Mouse (Mus musculus) stomach, postnatal 0 days (tissue): ENCODE results near the gene Slc7a10.

Experiments
- CTCF ChIP-seq: IDR thresholded peaks from 2 replicates; pipeline ENCODE4 v1.5.1; 2016; ENCODE audit warnings: antibody characterized with exemption, low read depth, mild to moderate bottlenecking, moderate library complexity
- EP300 ChIP-seq: optimal IDR thresholded peaks from 2 replicates; pipeline ENCODE3; 2016; ENCODE audit warnings: antibody characterized with exemption

DNA sequence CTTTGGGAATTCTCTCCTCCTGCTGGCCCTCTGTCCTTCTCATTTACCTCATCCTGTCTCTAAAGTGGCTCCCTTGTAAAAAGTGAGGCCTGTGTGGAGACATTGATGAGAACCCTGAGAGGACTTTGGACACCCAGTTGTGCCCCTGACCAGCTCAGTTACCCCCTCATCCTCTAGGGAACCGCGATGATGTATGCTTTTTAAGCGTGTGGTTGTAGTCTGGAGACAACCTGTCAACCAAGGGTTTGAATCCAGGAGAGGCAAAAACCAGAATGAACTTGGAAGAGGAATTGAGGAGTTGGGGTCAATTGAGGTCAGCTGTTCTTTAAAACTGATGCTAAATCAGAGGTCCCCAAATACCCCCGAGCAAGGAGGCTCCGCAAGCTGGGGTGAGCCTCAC is 29.5 kb downstream of the Slc7a10 start:
- TF ChIP-seq EP300 = no peak
- no peak for TF ChIP-seq CTCF
